Mouse (Mus musculus): Measurements from ENCODE around the gene Rif1. TPM values are rescaled to one million over a fixed set of nuclear protein-coding genes. Genes with fewer than 3 reads are reported as not detected.
"Not testable (repeated sequence)": the region's sequence is repeated elsewhere in the genome, so short reads cannot be mapped to it uniquely, and the experiment has no call there.

Rif1 gene
- polyA plus RNA-seq, 1 experiment, result 3.6 TPM

DNA sequence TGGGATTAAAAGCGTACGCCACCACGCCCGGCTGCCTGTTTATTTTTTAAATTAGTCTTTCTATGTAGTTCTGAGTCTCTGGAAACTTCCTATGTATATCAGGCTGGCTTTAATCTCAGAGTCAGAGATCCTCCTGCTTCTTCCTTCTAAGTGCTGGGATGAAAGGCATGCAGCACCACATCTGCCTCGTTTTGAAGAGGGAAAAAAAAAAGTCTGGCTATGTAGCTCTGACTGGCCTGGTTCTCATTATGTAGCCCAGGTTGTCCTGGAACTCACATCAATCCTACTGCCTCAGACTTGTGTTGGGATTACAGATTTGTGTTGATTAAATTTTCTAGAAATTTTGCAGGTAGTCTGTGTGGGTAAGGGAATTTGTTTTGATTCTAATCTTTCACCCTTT, 1.8 kb upstream of the Rif1 start:
- TF ChIP-seq FLI1 (IDR thresholded peaks at IDR 0.05; ENCODE audit: low read length) (no peak), GATA1 (IDR thresholded peaks at IDR 0.05; ENCODE audit: borderline replicate concordance, low read length) (no peak)
- peaks cover 14% of the 10 kb centered on the region for H3K4me1 ChIP-seq
- no peak overlapping the region for H3K4me3 ChIP-seq (replicated peaks)
- H3K36me3 ChIP-seq (replicated peaks; ENCODE audit: low read length), result peaks cover 9% of the 10 kb centered on the region
- no peaks in the 10 kb centered on the region for H3K9me3 ChIP-seq
- peaks cover 11% of the 10 kb centered on the region for H3K27me3 ChIP-seq (replicated peaks)

DNA sequence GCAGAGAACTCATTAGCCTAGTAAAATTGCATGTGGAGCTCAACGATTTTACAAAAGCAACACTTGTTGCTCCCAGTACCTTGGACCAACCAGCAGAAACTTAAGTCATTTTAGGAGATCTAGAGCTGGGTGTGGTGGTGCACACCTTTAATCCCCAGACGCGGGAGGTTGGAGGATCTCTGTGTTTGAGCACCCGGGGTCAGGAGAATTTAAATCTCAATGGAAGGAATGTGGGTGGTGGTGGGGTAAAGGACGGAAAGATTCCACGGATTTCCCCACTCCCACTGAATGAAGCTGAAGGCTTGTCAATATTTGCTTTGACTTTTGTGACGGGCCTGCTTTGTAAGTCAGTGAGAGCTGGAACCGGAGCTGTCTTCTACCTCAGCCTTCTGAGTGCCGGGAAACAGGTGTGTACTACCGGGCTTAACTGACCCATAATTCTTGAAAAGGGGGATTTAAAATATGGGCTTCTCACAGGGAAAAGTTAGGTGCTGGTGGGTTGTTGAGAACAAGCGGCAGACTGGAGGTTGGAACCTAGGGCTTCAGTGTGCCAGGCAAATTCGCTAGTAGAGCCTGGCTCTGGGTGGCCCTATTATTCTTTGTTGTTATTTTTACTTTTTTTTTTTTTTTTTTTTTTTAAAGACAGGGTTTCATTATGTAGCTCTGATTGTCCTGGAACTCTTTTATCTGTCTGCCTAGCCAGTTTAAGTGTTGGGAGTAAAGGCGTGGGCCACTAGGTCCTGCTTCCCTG, 1.2 kb upstream of the Rif1 start:
- no peak for TF ChIP-seq GATA1 (IDR thresholded peaks at IDR 0.05; ENCODE audit: borderline replicate concordance, low read length)
- Histone ChIP-seq H3K4me1 (peaks cover 13% of the 10 kb centered on the region), H3K9me3 (no peaks in the 10 kb centered on the region), H3K36me3 (replicated peaks; ENCODE audit: low read length) (peaks cover 15% of the 10 kb centered on the region), H3K4me3 (replicated peaks) (no peak overlapping the region), H3K27me3 (replicated peaks) (peaks cover 11% of the 10 kb centered on the region)

DNA sequence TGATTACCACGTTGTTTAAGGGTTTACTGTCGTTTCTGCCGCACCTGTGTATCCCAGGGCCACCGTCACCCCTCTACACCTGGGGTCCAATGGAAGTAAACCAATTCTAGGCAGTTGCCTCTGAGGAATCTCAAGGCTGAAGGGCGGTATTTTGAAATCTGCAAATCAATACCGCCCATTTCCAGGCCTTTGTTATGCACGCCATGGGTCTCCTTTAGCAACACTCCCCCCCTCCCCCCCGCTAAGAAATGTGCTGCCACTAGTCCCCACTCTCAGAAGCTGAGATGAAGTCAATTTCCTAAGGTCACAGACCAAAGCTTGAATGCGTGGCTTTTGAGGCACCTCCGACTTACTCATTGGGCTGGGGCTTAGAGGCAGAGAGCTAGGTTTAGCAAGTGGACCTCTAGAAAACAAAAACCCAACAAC, 554 bp upstream of the Rif1 start:
- Histone ChIP-seq H3K9me3 (no peaks in the 10 kb centered on the region), H3K4me3 (replicated peaks) (peak overlapping the region; percentile 95), H3K27me3 (replicated peaks) (peaks cover 9% of the 10 kb centered on the region), H3K36me3 (replicated peaks; ENCODE audit: low read length) (peaks cover 20% of the 10 kb centered on the region), H3K4me1 (peaks cover 13% of the 10 kb centered on the region)
- TF ChIP-seq GATA1 (IDR thresholded peaks at IDR 0.05; ENCODE audit: borderline replicate concordance, low read length) (no peak), FLI1 (IDR thresholded peaks at IDR 0.05; ENCODE audit: low read length) (no peak)

DNA sequence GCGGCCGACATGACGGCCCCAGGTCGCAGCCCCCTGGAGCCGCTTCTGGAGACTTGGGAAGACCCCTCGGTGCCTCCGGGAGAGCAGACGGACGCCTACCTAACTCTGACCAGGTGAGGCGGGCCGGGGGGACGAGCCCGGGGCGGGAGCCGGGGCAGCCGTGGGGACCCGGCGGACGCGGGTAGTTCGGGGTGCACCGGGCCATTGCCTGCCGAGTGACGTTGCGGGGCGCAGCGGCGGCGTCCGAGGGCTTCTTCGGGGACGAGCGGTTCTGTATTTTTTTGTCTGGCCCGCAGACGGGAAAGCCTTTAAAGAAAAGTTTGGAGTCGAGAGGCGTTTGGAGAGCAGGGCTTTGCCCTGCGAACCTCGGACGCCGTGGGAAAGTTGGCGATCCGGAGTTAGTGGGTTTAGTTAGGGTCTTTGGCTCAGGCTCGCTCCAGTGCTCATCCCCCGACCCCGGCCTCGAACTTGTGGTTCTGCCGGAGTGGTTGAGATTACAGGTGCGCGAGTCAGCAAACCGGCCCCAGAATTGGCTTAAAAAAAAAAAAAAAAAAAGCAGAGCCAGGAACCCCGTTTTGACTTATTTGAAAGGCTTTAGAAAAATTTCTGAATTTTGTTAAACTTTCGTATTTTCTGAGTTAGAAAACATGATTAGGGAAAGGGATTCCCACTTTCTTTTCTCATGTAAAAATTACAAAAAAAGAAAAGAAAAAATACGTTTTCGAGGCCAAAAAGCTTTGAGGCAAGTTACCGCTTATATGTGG, 691 bp downstream of the Rif1 start:
- peaks cover 31% of the 10 kb centered on the region for H3K36me3 ChIP-seq (replicated peaks; ENCODE audit: low read length)
- peaks cover 13% of the 10 kb centered on the region for H3K4me1 ChIP-seq
- no peaks in the 10 kb centered on the region for H3K9me3 ChIP-seq
- TF ChIP-seq GATA1 (IDR thresholded peaks at IDR 0.05; ENCODE audit: borderline replicate concordance, low read length), result no peak
- TF ChIP-seq FLI1 (IDR thresholded peaks at IDR 0.05; ENCODE audit: low read length), result no peak
- H3K4me3 ChIP-seq (replicated peaks), result peak overlapping the region; percentile 95
- peaks cover 8% of the 10 kb centered on the region for H3K27me3 ChIP-seq (replicated peaks)

GRCm38 (mm10) chr2:52078666-52079065, 6.0 kb downstream of the Rif1 start:
- no peaks in the 10 kb centered on the region for H3K9me3 ChIP-seq
- TF ChIP-seq FLI1 (IDR thresholded peaks at IDR 0.05; ENCODE audit: low read length) (no peak), GATA1 (IDR thresholded peaks at IDR 0.05; ENCODE audit: borderline replicate concordance, low read length) (no peak)
- no peaks in the 10 kb centered on the region for H3K27me3 ChIP-seq (replicated peaks)
- H3K36me3 ChIP-seq (replicated peaks; ENCODE audit: low read length), result peaks cover 79% of the 10 kb centered on the region
- no peak overlapping the region for H3K4me3 ChIP-seq (replicated peaks)
- peaks cover 6% of the 10 kb centered on the region; the same call in 1 of the 2 replicates for H3K4me1 ChIP-seq

DNA sequence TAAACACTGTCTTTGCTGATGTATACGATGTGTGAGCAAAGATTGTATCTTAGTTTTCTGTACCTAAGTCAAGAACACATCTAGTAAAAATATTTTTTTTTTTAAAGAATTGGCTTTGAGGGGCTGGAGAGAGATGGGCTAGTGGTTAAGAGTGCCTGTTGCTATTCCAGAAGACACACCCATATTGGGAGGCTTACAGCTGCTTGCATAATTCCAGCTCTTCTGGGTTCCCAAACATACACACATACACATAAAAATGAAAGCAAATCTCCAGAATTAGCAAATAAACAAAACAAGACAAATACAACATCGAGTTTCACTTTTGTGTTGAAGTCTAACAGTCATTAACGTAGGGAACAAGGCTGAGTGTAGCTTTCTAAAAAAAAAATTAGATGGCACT, 11.4 kb downstream of the Rif1 start:
- Histone ChIP-seq H3K4me1 (no peaks in the 10 kb centered on the region), H3K4me3 (replicated peaks) (no peak overlapping the region), H3K36me3 (replicated peaks; ENCODE audit: low read length) (peaks cover 89% of the 10 kb centered on the region), H3K27me3 (replicated peaks) (no peaks in the 10 kb centered on the region), H3K9me3 (no peaks in the 10 kb centered on the region)
- TF ChIP-seq FLI1 (IDR thresholded peaks at IDR 0.05; ENCODE audit: low read length), result no peak
- TF ChIP-seq GATA1 (IDR thresholded peaks at IDR 0.05; ENCODE audit: borderline replicate concordance, low read length), result no peak

- H3K4me1 ChIP-seq, result no peaks in the 10 kb centered on the region
- H3K27me3 ChIP-seq (replicated peaks), result no peaks in the 10 kb centered on the region
- peaks cover 92% of the 10 kb centered on the region for H3K36me3 ChIP-seq (replicated peaks; ENCODE audit: low read length)
- TF ChIP-seq GATA1 (IDR thresholded peaks at IDR 0.05; ENCODE audit: borderline replicate concordance, low read length), result no peak
- TF ChIP-seq FLI1 (IDR thresholded peaks at IDR 0.05; ENCODE audit: low read length), result no peak
- H3K9me3 ChIP-seq, result no peaks in the 10 kb centered on the region
- no peak overlapping the region for H3K4me3 ChIP-seq (replicated peaks)
Measured at GRCm38 (mm10) chr2:52084571-52084970, 11.9 kb downstream of the Rif1 start.

GRCm38 (mm10) chr2:52114086-52114485, 41.5 kb downstream of the Rif1 start:
- TF ChIP-seq FLI1 (IDR thresholded peaks at IDR 0.05; ENCODE audit: low read length) (no peak), GATA1 (IDR thresholded peaks at IDR 0.05; ENCODE audit: borderline replicate concordance, low read length) (no peak)
- Histone ChIP-seq H3K4me1 (no peaks in the 10 kb centered on the region), H3K27me3 (replicated peaks) (no peaks in the 10 kb centered on the region), H3K4me3 (replicated peaks) (no peak overlapping the region), H3K36me3 (replicated peaks; ENCODE audit: low read length) (peaks cover 94% of the 10 kb centered on the region), H3K9me3 (no peaks in the 10 kb centered on the region)

- H3K9me3 ChIP-seq; H3K4me1 ChIP-seq; H3K4me3 ChIP-seq (replicated peaks); H3K27me3 ChIP-seq (replicated peaks): not testable (repeated sequence)
- H3K36me3 ChIP-seq (replicated peaks; ENCODE audit: low read length), result peaks cover 13% of the 10 kb centered on the region
Measured at GRCm38 (mm10) chr2:52131370-52131769, 58.7 kb downstream of the Rif1 start.

GRCm38 (mm10) chr2:52133351-52133750, 60.7 kb downstream of the Rif1 start:
- no peaks in the 10 kb centered on the region for H3K9me3 ChIP-seq
- H3K4me3 ChIP-seq (replicated peaks), result no peak overlapping the region
- H3K27me3 ChIP-seq (replicated peaks), result no peaks in the 10 kb centered on the region
- H3K36me3 ChIP-seq (replicated peaks; ENCODE audit: low read length), result peaks cover 9% of the 10 kb centered on the region
- H3K4me1 ChIP-seq, result no peaks in the 10 kb centered on the region
- TF ChIP-seq GATA1 (IDR thresholded peaks at IDR 0.05; ENCODE audit: borderline replicate concordance, low read length), result no peak
- no peak for TF ChIP-seq FLI1 (IDR thresholded peaks at IDR 0.05; ENCODE audit: low read length)
